Mouse (Mus musculus): ENCODE results near the gene Rell1. TPM values are rescaled to one million over a fixed set of nuclear protein-coding genes. Genes with fewer than 3 reads are reported as not detected.

Rell1 gene
- 10 to 100 TPM; 12.5 to 14.4 (median 13.8) TPM for total RNA-seq (2022)

DNA sequence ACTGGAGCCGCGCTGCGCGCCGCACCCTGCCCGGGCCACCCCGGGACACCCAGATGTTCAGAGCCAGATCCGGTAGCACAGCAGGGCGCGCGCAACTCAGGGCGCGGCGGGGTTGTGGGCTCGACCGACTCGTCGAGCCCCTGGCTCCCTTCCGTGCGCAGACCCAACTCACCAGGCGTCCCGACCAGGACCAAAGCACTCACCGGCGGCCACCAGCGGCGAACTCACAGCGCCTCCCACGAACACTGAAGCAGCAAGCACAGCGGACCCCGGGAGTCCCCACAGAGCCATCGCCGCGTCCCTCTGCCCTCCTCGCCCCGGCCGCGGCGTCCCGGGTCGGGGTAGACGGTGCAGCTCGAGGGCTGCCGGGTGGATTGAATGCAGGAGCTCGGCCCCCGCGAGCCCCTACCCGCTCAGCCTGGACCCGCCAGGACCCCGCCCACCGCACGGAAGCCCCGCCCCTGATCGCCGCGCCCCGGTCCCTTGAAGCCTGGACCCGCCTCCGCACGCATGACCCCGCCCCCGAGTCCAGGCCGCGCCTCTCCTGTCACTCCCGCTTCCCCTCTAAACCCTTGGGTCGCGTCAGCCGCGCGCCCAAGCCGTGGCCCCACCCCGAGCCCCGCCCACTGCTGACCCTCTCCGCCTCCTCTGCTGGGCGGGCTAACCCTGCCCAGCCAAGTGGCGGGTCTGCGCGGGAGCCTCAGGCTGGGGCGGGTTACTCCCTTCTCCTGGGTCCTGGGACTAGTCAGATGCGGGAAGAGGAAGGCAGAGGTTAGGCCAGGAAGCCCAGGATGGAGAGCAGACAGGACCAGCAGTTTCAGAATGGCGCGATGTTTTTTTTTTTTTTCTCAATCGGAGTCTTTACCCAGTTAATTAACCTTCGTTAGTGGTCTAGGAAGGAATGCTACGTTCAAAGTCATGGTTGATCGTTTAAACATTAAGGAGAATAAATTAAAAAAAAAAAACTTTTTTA is at the start of gene Rell1:
Gene Rell1, minus strand, starts transcription at position 455 of the 973 bp plus-strand sequence.
- DNase-seq (ENCODE audit: low spot score in 2 of 2), result peak; percentile 80 to 89

DNA sequence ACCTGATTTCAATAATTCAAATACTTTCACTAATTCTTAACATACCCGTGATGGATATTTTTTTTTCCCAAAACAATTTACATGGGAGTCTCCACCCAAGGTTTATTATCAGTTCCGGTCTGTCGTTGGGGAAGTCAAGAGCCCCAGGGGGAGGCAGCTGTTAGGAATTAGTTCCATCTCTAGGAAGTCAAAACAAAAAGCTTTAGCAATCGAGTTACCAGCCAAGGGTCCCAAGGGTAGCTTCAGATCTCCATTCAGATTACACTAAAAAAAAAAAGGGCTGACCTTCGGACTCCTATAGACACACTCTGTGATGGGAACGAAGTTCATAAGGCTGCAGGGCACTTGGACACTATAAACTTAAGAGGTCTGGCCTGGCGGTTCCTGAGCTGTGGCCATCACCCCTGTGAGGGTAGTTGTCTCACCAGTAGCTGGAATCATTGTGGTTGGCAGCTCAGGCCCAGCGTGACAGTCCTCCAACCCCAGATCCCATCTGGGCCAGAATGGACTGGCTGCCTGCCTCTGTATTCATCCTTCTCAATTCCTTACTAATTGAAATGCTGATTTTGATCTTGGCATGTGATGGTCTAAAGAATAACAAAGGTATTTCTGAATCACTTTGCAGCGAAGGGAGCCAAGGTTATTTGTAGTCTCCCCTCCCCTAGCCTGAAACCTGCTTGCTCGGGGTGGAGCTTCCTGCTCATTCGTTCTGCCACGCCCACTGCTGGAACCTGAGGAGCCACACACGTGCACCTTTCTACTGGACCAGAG is 44.1 kb upstream of the Rell1 start:
- no peak for DNase-seq (ENCODE audit: low spot score in 2 of 2)

DNA sequence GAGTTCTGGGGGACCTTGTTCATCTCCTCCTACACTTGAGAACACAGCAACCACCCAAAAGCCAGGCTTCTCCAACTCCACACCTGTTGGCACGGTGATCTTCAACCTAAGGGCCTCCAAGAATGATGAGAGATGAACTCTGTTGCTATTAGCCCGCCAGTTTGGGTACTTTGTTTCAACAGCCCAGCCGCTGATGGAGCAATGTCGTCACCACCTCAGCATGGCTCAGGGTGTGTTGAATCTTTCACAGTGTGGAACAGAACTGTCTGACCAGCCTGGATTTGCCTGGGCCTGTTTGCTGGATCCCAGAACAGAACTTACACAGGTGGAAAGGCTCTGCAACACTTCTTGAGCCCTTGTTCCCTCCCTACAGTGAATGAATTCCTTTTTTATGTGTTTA is 37.9 kb upstream of the Rell1 start:
- DNase-seq (ENCODE audit: low spot score in 2 of 2), result no peak

DNA sequence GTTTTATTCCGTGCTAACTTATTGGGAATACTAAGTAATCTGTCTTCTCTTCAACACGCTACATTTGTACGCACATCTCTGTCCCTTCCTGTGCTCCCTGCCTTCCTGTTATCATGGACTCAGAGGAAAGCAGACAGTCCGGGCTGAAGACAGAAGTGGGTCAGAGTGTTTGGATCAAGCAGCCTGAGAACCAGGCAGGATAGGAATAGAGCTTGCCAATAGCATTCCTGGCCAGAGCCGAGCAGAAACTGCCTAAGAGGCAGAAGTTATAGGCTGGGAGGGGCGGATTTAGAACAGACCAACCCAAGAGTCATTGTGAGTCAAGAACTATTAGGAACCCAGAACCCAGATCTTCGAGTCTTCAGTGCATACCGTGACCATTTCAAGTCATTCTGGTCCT is 34.6 kb upstream of the Rell1 start:
- DNase-seq (ENCODE audit: low spot score in 2 of 2), result no peak

DNA sequence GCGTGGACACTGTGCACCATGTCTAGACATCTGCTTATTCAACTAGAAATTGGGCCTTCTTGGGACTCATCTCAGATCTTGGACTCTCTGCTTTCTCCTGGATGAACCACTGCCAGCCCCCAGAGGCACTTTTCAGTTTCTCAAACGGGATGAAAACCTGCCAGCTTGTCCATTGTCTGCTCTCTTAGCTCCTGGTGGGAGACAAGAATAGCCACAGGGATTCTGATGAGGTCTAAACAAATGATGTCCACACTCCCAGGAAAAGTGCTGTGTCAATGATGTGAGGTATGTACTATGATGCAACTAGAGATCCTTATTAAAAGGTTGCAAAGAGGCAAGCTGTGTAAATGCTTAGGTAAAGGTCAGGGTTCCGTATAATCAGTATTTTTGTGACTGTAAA is 25.2 kb upstream of the Rell1 start:
- no peak for DNase-seq (ENCODE audit: low spot score in 2 of 2)

DNA sequence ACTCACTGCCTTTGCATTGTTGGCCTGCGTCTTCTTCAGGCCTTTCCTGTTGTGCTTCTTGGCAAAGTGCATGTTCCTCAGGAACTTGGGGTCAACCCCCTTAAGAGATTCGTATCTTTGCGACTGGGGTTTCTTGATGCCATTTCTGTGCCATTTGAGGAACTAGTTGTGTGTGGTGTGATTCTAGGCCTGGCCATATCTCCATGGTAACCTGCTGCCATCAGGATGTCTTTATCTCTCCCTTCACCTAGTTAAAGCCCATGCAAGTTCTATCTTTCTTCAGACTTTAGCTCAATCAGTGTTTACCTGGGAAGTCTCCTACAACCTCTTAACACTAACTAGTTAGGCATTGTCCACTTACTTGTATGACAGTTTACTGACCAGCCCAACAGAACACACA is 22.0 kb upstream of the Rell1 start:
- DNase-seq (ENCODE audit: low spot score in 2 of 2), result no peak

DNA sequence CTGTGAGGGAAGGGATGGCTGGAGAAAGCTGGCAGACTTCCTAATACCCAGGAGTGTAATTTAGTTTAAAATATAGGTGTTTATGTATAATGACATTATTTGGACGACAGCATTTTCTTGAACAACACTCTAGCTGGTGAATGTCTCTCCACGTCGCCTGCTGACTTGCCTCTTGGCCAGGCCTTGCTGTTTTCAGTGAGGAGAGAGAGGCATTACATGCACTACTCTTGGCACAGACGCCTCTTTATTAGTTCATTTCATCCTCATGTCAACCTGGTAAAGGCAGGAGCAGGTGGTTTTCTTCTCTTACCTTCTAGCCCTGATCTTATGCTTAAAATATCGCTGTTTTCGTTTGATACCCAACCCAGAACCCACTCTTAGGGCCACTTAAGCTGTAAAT is 17.6 kb upstream of the Rell1 start:
- DNase-seq (ENCODE audit: low spot score in 2 of 2), result no peak

DNA sequence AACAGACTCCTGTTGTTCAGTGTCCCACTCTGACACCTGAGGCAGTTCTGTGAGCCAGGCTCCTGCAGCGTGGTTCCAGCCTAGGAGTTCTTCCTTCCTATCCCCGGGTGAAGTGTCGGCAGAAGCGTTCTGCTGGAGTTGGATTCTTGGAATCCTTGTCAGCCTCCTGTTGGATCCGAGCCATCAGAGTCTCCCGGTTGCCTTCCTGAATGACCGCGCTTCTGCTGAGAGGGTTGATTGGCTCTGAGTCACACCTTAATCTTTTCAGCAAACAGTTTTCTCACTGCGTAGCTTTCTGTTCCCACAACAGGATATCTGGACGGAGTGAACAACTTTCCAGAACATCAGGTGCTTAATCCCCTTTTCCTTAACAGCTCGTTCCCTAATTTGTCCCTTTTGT is 13.6 kb upstream of the Rell1 start:
- no peak for DNase-seq (ENCODE audit: low spot score in 2 of 2)

DNA sequence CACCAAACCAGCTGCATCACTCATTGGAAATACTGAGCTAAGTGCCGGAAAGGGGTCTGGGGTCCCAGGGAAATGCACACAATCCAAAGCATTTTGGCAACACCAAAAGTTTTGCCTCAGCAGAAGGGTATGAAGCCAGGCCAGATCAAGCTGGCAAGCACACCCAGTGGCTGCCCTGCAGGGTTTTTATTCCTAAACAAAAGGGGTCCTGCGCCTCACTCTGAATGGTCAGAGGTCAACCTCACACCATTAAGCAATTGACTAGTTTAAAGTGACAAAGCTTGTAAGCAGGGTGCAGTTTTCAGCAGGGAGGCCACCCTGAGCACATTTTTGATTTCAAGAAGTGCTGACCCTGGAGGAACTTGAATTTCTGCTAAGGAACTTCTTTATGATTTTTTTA is 2.3 kb upstream of the Rell1 start:
- DNase-seq (ENCODE audit: low spot score in 2 of 2), result no peak

DNA sequence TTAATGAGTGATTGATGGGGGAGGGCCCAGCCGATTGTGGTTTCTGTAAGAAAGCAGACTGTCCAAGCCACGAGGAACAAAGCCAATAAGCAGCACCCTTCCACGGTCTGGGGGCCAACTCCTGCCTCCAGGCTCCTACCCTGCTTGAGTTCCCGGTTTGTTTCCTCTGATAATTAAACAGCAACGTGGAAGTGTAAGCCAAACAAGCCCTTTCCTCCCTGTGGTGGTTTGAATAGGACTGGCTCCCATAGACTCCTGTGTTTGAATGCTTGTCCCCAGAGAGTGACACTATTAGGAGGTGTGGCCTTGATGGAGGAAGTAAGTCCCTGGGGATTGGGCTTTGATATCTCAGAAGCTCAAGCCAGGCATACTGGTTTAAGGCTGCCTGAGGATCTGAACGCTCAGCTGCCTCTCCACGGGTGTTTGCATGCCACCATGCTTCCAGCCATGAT is 1.6 kb upstream of the Rell1 start:
- no peak for DNase-seq (ENCODE audit: low spot score in 2 of 2)

DNA sequence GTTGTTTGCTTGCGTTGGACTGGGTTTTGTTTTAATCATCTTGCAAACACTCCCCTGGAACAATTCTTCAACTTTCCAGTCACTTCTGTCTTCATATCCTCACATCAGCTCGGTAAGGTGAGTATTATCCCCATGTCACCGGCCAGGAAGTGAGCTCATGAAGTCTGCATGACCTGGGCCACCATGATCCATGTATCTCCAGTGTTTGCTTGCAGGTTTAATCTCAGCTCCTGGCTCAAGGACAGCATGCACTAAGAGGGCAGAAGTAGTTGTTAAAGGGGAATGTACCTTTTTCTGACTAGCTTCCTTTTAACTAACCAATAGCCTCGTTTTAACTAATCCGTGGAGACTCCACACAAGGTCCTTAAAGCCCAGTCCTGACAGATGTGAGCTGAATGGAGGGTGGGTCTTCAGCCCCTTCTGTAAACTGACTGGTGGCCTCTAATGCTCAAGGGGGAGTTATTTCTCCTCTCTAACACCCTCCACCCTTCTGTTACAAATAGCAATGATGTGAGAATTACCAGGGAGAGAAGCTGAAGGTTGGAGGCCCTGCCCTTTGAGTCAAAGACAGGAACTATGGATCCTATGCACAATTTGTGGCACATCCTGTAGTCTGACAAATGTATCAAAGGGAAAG is 897 bp upstream of the Rell1 start:
- no peak for DNase-seq (ENCODE audit: low spot score in 2 of 2)

DNA sequence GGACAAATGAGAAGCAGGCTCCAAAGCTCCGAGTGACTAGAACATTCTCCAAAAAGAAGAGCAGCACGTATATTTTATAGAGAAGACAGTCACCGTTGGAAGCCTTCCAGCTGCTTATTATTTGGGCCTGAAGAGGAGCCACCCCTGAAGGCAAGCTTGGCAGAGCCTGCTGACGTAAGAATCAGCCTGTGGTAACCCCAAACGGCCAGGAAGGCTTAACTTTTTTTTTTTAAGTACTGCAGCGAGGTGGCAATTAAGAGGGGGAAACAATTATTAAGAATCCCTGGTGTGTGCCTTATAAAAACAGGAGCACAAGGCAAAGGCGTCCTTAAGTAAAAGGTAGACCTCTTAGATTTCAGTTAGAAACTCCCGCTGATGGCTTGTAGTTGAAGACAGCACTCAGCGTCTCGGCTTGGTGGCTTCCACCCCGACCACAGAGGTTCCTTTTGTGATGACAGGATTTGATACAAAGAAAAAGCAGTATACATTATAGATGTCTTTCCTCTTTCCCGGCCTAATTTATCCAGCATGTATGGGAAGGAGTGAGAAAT is 1.0 kb downstream of the Rell1 start:
- no peak for DNase-seq (ENCODE audit: low spot score in 2 of 2)

DNA sequence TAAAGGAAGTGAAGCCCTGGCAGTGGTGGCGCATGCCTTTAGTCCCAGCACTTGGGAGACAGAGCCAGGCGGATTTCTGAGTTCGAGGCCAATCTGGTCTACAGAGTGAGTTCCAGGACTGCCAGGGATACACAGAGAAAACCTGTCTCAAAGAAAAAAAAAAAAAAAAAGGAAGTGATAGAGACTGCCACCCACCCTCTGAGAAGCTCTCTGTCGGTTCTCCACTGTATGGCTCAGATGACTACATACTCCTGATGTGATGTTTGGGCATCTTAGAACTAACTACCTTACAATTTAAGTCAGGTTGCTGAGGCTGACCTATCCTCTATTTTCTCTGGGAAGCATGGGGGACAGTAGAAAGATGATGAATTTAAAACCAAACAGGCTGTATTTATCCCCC is 2.3 kb downstream of the Rell1 start:
- no peak for DNase-seq (ENCODE audit: low spot score in 2 of 2)

DNA sequence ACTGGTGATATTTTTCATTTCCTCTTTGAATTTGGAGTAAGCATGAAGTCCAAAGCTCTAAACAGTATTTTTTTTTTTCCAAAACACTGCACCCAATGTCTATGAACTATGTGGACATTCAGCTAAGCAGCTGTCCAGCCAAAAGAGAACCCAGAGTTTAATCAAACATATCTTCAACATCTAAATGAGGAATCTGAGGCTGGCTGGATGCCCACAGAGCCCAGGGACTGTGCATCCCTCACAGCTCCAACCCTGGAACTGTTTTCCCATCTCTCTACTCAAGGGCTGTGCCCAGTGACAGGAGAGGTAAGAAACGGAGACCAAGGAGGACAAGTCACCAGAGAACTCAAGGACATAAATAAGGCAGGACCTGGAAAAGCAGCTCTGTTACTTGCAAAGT is 2.8 kb downstream of the Rell1 start:
- DNase-seq (ENCODE audit: low spot score in 2 of 2), result no peak

DNA sequence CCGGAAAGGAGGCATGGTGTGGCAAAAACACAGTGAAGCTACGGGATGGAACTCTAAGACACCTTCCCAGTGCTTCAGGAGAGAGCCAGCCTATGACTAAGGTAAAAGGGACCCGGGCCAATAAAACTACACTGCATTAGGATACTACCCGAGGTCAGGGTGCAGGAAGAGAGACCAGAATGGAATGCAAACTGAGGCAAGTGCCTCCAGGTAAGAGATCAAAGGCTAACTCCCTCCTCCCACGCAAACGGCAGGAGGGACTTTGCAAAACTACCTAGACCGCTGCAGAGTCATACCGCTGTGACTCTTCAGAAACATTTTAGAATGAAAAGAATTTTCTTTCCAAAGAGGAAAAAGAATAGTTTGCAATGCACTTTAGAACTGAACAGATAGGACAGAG is 4.1 kb downstream of the Rell1 start:
- DNase-seq (ENCODE audit: low spot score in 2 of 2), result no peak

DNA sequence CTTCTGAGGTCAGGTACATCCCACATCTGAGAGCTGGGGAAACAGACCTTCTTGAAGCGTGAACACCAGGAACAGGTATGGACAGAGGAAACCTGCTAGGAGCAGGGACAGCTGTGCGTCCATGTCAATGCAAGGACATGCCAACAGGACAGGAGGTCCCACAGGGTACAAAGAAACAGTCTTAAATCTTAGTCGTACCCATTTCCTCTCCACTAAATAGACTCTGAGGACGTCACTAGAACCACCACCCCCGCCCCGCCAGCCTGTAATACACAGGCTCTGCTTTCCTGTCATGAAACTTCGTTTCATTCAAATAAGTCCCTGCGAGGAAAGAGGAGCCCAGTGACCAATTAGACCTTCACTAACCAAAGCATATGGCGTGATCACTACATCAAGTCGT is 7.0 kb downstream of the Rell1 start:
- no peak for DNase-seq (ENCODE audit: low spot score in 2 of 2)

DNA sequence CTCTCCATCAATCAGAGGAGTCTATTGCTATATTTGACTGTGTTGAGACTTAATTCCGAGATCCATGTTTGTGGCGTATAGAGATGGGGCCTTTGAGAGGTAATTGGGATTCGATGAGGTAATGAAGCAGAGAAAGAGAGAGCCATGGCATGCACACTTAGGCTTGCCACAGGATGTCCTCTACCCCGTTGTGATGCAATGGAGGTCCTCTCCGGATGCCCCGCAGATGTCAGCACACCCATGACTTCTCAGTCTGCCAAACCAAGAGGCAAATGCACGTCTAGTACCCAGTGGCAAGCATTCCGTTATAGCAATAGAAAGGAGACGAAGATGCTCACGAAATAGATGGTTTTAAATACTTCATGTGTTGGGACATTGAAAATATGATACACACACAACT is 8.1 kb downstream of the Rell1 start:
- no peak for DNase-seq (ENCODE audit: low spot score in 2 of 2)

DNA sequence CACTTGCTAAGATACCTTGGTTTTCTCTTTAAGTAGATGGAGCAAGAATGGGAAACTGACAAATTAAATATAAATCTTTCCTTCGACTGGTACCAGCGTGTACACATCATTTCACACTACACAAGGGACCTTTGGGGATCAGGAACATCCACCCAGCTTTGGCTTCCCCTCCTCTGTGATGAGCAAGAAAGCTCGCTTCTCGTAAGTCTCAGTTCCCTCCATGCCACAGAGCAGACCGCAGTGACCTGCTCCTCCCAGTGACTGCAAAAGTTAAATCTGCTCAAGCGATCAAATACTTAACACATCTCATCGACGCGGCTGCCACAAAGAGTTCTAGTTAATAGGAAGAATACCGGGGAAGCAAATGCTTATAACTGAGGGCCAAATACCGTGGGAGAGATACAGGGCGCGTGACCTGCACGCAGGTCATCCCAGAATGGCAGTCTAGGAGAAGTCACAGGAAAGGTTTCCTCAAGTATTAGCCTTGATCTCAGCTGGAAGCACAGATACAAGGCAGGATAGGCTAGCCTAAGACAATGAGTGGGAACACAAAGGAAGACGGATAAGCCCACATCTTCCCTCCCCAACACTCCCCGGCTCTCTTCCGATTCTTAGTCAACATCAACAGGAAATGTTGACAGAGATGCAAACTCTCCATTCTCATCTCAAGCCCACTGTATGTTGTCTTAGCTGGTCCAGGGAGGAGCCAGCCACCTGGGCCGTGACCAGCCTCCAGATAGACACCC is 9.6 kb downstream of the Rell1 start:
- DNase-seq (ENCODE audit: low spot score in 2 of 2), result no peak

DNA sequence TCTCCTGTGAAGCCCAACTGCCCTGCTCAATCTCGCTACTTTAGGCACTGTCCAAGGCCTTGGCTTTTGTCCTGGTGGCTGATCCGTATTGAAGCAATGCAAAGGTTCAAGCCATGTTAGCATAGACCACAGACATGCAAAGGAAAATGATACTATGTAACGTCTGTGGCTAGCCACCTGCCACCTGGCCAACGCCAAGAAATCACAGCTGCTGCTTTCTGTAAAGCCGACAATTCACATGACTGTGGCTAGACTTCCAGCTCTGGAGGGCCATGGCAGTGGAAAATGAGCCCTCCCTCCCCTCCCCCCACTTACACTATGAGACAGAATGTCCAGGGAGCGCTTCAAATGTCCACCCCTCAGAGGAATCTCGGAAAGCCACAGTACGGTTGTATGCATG is 11.1 kb downstream of the Rell1 start:
- DNase-seq (ENCODE audit: low spot score in 2 of 2), result no peak

DNA sequence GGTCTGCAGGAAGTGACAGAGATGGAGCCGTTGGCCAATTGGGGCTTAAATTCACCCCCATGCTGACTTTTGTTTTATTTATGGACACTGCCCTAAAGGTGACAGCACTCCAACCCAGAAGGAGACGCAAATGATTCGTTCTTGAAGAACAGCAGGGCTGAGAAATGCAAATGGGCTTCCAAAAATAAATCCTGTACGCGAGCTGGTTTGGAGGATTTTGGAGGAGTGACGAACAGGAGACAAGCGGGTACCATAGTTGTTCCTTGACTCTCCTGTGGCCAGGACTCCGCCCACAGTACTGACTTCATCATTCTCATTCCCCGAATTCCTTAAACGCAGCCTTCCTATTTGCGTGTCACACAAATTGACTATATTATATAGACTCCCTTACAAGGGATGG is 12.3 kb downstream of the Rell1 start:
- no peak for DNase-seq (ENCODE audit: low spot score in 2 of 2)

DNA sequence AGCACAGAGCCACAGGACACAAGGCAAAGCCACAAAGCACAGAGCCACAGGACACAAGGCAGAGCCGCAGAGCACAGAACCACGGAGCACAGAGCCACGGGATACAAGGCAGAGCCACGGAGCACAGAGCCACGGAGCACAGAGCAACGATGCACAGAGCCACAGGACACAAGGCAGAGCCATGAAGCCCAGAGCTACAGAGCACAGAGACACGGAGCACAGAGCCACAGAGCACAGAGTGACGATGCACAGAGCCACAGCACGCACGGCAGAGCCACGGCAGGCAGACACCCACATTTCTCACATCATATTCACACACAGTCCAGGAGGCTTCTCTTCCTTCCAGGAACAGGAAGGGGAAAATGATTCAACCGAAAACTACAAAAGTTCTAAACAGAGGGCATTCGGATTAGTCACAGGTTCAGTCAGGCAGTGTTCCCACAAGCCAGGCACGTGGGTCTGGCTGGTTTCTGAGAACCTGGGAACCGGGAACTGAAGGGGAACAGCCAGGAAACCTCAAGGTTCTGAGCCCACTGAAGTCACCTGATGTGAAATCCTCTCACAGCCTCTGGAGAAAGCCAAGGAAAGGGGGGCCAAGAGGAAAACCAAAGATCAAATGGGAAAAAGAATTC is 15.2 kb downstream of the Rell1 start:
- DNase-seq (ENCODE audit: low spot score in 2 of 2), result no peak
